Mouse (Mus musculus): ENCODE results near the gene Haao. TPM values are rescaled to one million over a fixed set of nuclear protein-coding genes. Genes with fewer than 3 reads are reported as not detected.

The Haao gene
- total and polyA plus RNA-seq, 2 experiments from 2014 or later = 0.26 TPM; not detected in 1

GRCm38 (mm10) chr17:83849717-83850116, 2.0 kb upstream of the Haao start:
- no peaks in the 10 kb centered on the region for H3K27me3 ChIP-seq (ENCODE audit: control insufficient read depth, insufficient read depth, low read length)
- no peaks in the 10 kb centered on the region for H3K36me3 ChIP-seq (replicated peaks; ENCODE audit: control insufficient read depth, insufficient read depth, low read length)
- H3K27ac ChIP-seq (ENCODE audit: low read depth) = no peak overlapping the region
- DNase-seq (ENCODE audit: low spot score) (no peak), ATAC-seq (ENCODE audit: insufficient read depth, low read depth) (no peak)
- no peak for TF ChIP-seq EP300 (IDR thresholded peaks at IDR 0.05; ENCODE audit: low read depth)
- no peak for TF ChIP-seq CTCF (IDR thresholded peaks at IDR 0.05; ENCODE audit: low read depth)
- no peaks in the 10 kb centered on the region for H3K9me3 ChIP-seq (replicated peaks; ENCODE audit: control insufficient read depth, low read length)
- H3K4me2 ChIP-seq (ENCODE audit: low read depth, low read length) = no peak overlapping the region
- H3K4me3 ChIP-seq (ENCODE audit: low read depth, low read length) = no peak overlapping the region
- WGBS = 57% methylated on average over 5 of the region's 5 CpGs
- H3K4me1 ChIP-seq (ENCODE audit: control insufficient read depth, insufficient read depth) = no peaks in the 10 kb centered on the region
- H3K9ac ChIP-seq (replicated peaks; ENCODE audit: low read depth, low read length) = no peak overlapping the region

GRCm38 (mm10) chr17:83849081-83849675, 1.4 kb upstream of the Haao start:
- no peak overlapping the region for H3K9ac ChIP-seq (replicated peaks; ENCODE audit: low read depth, low read length)
- no peak for DNase-seq (ENCODE audit: low spot score)
- no peak overlapping the region for H3K4me2 ChIP-seq (ENCODE audit: low read depth, low read length)
- WGBS = 73% methylated on average over 12 of the region's 12 CpGs
- ATAC-seq (ENCODE audit: insufficient read depth, low read depth) = no peak
- TF ChIP-seq EP300 (IDR thresholded peaks at IDR 0.05; ENCODE audit: low read depth) (no peak), CTCF (IDR thresholded peaks at IDR 0.05; ENCODE audit: low read depth) (no peak)
- no peaks in the 10 kb centered on the region for H3K4me1 ChIP-seq (ENCODE audit: control insufficient read depth, insufficient read depth)
- H3K27me3 ChIP-seq (ENCODE audit: control insufficient read depth, insufficient read depth, low read length) = no peaks in the 10 kb centered on the region
- no peak overlapping the region for H3K4me3 ChIP-seq (ENCODE audit: low read depth, low read length)
- no peaks in the 10 kb centered on the region for H3K36me3 ChIP-seq (replicated peaks; ENCODE audit: control insufficient read depth, insufficient read depth, low read length)
- H3K9me3 ChIP-seq (replicated peaks; ENCODE audit: control insufficient read depth, low read length) = no peaks in the 10 kb centered on the region
- H3K27ac ChIP-seq (ENCODE audit: low read depth) = no peak overlapping the region

GRCm38 (mm10) chr17:83848482-83848881, 719 bp upstream of the Haao start:
- WGBS = 52% methylated on average over 4 of the region's 4 CpGs
- no peaks in the 10 kb centered on the region for H3K9me3 ChIP-seq (replicated peaks; ENCODE audit: control insufficient read depth, low read length)
- DNase-seq (ENCODE audit: low spot score) = no peak
- TF ChIP-seq CTCF (IDR thresholded peaks at IDR 0.05; ENCODE audit: low read depth) = no peak
- TF ChIP-seq EP300 (IDR thresholded peaks at IDR 0.05; ENCODE audit: low read depth) = no peak
- H3K4me3 ChIP-seq (ENCODE audit: low read depth, low read length) = no peak overlapping the region
- no peak for ATAC-seq (ENCODE audit: insufficient read depth, low read depth)
- no peak overlapping the region for H3K27ac ChIP-seq (ENCODE audit: low read depth)
- no peak overlapping the region for H3K9ac ChIP-seq (replicated peaks; ENCODE audit: low read depth, low read length)
- H3K36me3 ChIP-seq (replicated peaks; ENCODE audit: control insufficient read depth, insufficient read depth, low read length) = no peaks in the 10 kb centered on the region
- H3K4me1 ChIP-seq (ENCODE audit: control insufficient read depth, insufficient read depth) = no peaks in the 10 kb centered on the region
- no peak overlapping the region for H3K4me2 ChIP-seq (ENCODE audit: low read depth, low read length)
- no peaks in the 10 kb centered on the region for H3K27me3 ChIP-seq (ENCODE audit: control insufficient read depth, insufficient read depth, low read length)

GRCm38 (mm10) chr17:83847100-83847499, 663 bp downstream of the Haao start:
- 67% methylated on average over 6 of the region's 6 CpGs for WGBS
- no peak for TF ChIP-seq CTCF (IDR thresholded peaks at IDR 0.05; ENCODE audit: low read depth)
- no peak for TF ChIP-seq EP300 (IDR thresholded peaks at IDR 0.05; ENCODE audit: low read depth)
- H3K9ac ChIP-seq (replicated peaks; ENCODE audit: low read depth, low read length) = no peak overlapping the region
- no peaks in the 10 kb centered on the region for H3K4me1 ChIP-seq (ENCODE audit: control insufficient read depth, insufficient read depth)
- H3K36me3 ChIP-seq (replicated peaks; ENCODE audit: control insufficient read depth, insufficient read depth, low read length) = no peaks in the 10 kb centered on the region
- ATAC-seq (ENCODE audit: insufficient read depth, low read depth) = no peak
- H3K27ac ChIP-seq (ENCODE audit: low read depth) = no peak overlapping the region
- no peaks in the 10 kb centered on the region for H3K27me3 ChIP-seq (ENCODE audit: control insufficient read depth, insufficient read depth, low read length)
- H3K4me3 ChIP-seq (ENCODE audit: low read depth, low read length) = no peak overlapping the region
- no peak for DNase-seq (ENCODE audit: low spot score)
- no peak overlapping the region for H3K4me2 ChIP-seq (ENCODE audit: low read depth, low read length)
- no peaks in the 10 kb centered on the region for H3K9me3 ChIP-seq (replicated peaks; ENCODE audit: control insufficient read depth, low read length)

GRCm38 (mm10) chr17:83846301-83847021, 1.3 kb downstream of the Haao start:
- Histone ChIP-seq H3K4me2 (ENCODE audit: low read depth, low read length) (no peak overlapping the region), H3K9ac (replicated peaks; ENCODE audit: low read depth, low read length) (no peak overlapping the region), H3K27me3 (ENCODE audit: control insufficient read depth, insufficient read depth, low read length) (no peaks in the 10 kb centered on the region), H3K4me3 (ENCODE audit: low read depth, low read length) (no peak overlapping the region), H3K9me3 (replicated peaks; ENCODE audit: control insufficient read depth, low read length) (no peaks in the 10 kb centered on the region), H3K4me1 (ENCODE audit: control insufficient read depth, insufficient read depth) (no peaks in the 10 kb centered on the region), H3K27ac (ENCODE audit: low read depth) (no peak overlapping the region), H3K36me3 (replicated peaks; ENCODE audit: control insufficient read depth, insufficient read depth, low read length) (no peaks in the 10 kb centered on the region)
- no peak for TF ChIP-seq CTCF (IDR thresholded peaks at IDR 0.05; ENCODE audit: low read depth)
- no peak for TF ChIP-seq EP300 (IDR thresholded peaks at IDR 0.05; ENCODE audit: low read depth)
- ATAC-seq (ENCODE audit: insufficient read depth, low read depth) (no peak), DNase-seq (ENCODE audit: low spot score) (no peak)
- WGBS = 75% methylated on average over 21 of the region's 21 CpGs
